Mouse (Mus musculus) 416B (cell line): ENCODE measurements around the gene Mchr1.
A peak's percentile ranks its signal among the peaks of the same experiment; 100 is the strongest.
"Not testable (repeated sequence)": the region's sequence is repeated elsewhere in the genome, so short reads cannot be mapped to it uniquely, and the experiment has no call there.

ENCODE experiments used
- DNase-seq: peaks from one replicate; pipeline ENCODE4 v3.0.0; 2011; ENCODE audit warnings: low read depth

Gene Mchr1

DNA sequence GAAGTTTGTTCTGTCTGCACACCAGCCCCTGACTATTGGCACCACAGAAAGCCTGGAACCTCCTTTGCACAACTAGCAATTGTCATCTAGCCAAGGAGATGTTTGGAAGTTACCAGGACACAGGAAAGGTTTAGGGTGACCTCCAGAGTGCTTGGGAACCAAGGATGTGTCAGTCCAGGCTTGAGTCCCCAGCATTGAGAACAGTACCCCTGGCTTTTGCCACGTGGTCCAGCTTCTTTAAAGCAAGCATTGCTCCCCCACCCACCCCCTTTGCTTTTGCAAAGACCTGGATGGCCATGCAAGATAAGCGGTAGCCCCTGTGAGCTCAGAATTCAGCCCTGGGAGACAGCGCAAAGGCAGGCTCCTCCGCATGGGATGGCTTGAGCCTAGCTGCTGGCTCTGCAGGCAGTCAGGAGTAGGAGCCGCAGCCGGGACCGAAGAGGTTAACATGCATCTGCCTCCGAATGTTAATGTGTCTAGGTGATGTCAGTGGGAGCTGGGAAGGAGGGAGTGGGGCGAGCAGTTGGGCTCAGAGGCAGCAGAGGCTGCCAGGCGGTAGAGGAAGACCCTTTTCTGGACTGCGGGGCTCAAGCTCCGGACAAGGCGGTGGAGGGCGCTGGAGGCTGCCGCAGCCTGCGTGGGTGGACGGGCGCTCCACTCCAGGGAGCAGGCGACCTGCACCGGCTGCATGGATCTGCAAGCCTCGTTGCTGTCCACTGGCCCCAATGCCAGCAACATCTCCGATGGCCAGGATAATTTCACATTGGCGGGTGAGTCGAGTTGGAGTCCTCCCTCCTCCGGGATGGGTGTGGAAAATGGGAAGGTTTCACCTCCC is at the start of gene Mchr1:
Gene Mchr1 (plus strand): TSS at position 414 of the 835 bp plus-strand sequence.
- DNase-seq: no peak

DNA sequence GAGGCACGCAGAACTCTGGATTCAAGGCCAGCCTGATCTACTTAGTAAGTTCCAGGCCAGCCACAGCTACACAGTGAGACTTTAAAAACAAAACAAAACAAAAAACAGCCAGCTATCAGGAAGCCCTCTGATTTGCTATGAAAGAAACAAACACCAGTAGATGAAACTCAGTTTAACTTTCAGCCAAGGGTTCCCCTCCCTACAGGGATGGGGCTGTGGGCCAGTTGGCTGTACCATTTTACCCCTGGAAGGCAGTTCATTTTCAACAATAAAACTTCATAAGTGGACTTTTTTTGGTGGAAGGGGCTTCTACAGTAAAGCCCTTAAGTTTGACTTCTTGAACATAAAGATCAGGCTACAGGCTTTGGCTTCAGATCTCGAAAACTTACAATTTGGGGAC is 46.2 kb upstream of the Mchr1 start:
- no peak for DNase-seq

- DNase-seq: peak; percentile 43
Observed at GRCm38 (mm10) chr15:81190011-81190629, 45.2 kb upstream of the Mchr1 start.

- DNase-seq: peak; percentile 100
Observed at GRCm38 (mm10) chr15:81190630-81191178, 44.6 kb upstream of the Mchr1 start, which contains the start of gene Mrtfa. Gene Mrtfa, minus strand, starts transcription at chr15:81190757.

- no peak for DNase-seq
Observed at GRCm38 (mm10) chr15:81191303-81191702, 44.0 kb upstream of the Mchr1 start.

GRCm38 (mm10) chr15:81192316-81192715 is 43.0 kb upstream of the Mchr1 start:
- no peak for DNase-seq

GRCm38 (mm10) chr15:81192858-81193257 is 42.4 kb upstream of the Mchr1 start:
- no peak for DNase-seq

DNA sequence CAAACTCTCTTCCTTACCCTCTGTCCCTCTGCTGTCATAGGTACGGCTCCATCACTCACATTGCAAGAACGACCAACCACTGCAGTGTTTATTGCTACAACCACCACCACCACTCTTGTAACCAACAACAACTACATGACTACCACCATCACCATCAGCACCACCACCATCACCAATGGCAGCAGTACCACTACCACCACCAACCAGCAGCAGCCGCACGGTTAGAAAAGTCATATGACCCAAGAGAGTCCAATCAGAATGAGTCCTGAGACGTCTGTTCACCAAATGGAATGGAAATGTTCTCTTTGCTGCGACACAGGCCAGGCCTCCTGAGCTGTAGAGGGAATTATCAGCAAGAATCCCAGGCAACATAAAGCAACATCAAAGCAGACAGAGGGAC is 40.5 kb upstream of the Mchr1 start:
- DNase-seq: no peak

DNA sequence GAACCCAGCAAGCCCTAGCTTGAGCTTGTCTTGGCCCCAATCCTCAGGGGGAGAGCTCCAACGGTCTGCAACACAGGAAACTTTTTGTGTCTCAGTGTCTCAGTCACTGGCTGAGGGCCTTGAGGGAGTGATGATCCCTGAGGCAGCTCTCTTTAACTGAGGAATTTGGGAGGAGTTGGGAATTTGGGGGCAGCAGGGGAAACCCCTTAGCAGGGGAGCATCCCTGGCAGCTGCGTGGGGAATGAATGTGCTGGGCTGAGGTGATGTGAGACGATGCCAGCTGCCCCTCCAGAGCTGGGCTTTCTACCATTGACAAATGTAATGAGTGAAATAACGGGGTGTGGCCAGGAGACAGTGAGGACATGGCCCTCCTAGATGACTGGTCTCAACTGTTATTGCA is 39.9 kb upstream of the Mchr1 start:
- DNase-seq: no peak

DNA sequence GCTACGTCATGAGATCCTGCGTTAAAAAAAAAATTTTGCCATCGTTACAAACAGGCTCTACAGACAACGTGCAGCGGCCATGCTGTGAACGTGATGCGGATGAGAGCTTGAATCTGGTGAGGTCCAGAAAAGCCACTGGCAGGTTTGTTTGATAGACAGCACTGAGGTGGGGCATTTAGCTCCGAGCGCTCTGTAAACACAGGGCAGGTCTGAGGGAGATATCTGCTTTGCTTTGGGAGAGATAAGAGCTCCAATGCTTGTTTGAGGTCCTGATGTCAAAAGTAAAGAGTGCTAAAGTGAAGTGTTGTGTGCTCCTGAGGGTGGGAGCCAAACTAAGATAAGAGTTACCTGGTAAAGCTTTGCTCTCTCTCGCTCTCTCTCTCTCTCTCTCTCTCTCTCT is 38.1 kb upstream of the Mchr1 start:
- DNase-seq: no peak

DNA sequence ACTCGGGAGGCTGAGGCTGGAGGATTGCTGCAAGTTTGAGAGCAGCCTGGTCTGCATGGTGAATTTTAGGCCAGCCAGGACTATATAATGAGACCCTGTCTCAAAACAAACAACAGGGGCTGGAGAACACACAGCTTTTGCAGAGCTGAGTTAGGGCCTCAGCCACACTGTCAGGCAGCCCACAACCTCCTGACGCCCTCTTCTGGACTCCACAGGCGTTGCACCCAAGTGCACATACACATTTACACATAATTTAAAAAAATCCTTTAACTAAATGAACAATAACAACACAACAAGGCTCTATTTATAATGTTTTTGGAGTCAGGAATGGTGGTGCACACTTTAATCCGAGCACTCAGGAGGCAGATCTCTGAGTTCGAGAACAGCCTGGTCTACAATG is 36.9 kb upstream of the Mchr1 start:
- peak; percentile 40 for DNase-seq

- peak; percentile 93 for DNase-seq
Observed at GRCm38 (mm10) chr15:81199372-81199959, 35.8 kb upstream of the Mchr1 start.

DNA sequence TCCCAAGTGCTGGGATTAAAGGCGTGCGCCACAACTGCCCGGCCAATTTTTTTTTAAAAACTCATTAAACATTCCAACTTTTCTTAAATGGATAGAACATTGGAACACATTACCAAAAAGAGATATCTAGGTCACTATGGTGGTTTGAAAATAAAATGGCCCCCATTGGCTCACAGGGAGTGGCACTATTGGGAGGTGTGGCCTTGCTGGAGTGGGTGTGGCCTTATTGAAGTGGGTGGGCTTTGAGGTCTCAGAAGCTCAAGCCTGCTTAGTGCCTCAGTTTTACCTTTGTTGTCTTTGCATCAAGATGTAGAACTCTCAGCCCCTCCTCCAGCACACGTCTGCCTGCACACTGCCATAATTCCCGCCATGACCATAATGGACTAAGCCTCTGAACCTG is 32.8 kb upstream of the Mchr1 start:
- DNase-seq: no peak

- DNase-seq: peak; percentile 49
Observed at GRCm38 (mm10) chr15:81210496-81210895, 24.8 kb upstream of the Mchr1 start.

GRCm38 (mm10) chr15:81212976-81213375 is 22.3 kb upstream of the Mchr1 start:
- DNase-seq: no peak

- no peak for DNase-seq
Observed at GRCm38 (mm10) chr15:81216906-81217653, 18.2 kb upstream of the Mchr1 start.

GRCm38 (mm10) chr15:81219054-81219453 is 16.2 kb upstream of the Mchr1 start:
- no peak for DNase-seq

GRCm38 (mm10) chr15:81220051-81220450 is 15.2 kb upstream of the Mchr1 start:
- not testable (repeated sequence) for DNase-seq

DNA sequence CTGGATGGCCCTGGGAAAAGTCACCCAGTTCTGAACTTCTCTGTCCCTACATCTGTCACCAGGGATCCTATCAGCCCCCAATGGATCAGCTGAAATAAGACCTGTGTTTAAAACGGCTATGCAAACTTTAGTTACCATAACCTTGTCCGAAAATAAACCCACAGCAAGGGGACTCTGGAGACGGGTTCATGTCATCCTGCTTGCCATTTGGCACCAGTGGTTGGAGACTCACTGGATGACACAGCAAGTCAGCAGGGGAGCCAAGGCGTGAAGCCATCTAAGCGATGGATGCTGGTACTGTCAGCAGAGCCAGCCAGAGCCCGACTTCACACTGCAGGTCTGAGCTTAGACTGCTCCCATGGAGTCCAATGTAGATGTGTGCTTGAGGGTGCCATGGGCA is 13.9 kb upstream of the Mchr1 start:
- DNase-seq: no peak

- no peak for DNase-seq
Observed at GRCm38 (mm10) chr15:81225016-81225415, 10.3 kb upstream of the Mchr1 start.

DNA sequence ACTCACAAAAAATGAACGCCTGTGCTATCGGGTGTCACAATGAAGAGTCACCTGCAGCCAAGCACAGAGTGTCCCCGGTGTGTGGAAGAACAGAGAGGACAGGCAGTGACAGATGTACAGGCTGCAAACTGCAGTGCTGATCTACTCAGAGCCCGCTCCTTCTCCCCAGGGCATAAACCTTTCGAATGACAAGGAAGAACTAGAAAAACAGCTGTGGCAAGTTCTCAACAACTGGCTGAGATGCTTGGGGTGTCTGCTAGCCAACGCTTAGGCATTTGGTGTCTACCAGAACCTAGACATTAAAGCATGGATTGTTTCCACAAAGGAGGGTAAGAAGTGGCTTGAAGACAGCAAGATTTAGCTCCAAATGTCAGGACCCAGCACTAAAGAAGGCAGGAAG is 9.6 kb upstream of the Mchr1 start:
- DNase-seq: no peak

- no peak for DNase-seq
Observed at GRCm38 (mm10) chr15:81226796-81227195, 8.5 kb upstream of the Mchr1 start.
